Mouse (Mus musculus): Measurements from ENCODE around the gene Pycr2.

The Pycr2 gene

DNA sequence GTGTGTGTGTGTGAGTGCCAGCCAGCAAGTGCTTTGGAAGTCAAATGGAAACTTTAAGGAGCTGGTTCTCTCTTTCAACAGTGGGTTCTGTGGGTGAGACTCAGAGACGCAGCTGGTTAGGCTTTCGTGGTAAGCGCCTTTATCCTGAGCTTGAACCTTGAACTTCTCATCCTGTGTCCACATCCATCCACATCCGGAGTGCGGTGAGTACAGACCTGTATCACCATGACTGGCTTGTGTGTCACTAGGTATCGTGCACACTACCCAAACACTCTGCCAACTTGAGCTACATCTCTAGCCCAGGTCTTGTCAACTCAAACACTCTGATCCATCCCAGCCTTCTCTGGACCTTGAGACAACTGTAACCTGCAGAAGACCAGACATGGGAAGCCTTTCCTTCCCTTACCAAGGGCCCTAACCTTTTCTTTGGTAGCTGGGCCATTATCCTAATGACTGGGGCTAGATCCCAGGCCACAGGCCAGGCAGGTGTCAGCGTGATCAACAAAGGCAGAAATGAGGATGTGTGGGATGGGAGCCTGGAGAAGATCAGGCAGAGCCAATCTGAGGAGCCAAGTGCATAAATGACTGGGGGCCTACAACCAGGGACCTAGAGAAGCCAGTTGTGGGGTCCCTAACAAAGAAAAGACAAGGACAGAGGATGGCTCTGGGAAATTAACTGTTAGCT is 36.8 kb downstream of the Pycr2 start:
- DNase-seq (ENCODE audit: low read depth, low spot score), result no peak

DNA sequence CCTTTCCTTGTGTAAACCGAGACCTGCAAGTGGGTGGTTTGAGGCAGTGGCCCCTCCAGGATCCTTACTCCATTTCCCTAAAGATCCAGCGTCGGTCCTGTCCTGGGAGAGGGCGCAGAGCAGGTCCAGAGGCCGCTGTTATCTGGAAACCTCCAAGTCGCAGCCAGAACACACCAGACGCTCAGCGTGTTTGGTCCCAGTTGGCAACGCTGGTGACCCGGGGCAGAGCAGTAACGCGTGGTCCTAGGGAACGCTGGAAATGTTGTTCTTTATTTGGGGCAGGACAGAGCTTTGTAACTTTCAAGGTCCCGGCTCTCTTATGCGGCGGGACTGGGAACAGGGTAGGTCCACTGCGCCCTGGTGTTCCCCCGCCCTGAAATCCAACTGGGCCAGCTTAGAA is 37.6 kb downstream of the Pycr2 start:
- DNase-seq (ENCODE audit: low read depth, low spot score), result no peak

DNA sequence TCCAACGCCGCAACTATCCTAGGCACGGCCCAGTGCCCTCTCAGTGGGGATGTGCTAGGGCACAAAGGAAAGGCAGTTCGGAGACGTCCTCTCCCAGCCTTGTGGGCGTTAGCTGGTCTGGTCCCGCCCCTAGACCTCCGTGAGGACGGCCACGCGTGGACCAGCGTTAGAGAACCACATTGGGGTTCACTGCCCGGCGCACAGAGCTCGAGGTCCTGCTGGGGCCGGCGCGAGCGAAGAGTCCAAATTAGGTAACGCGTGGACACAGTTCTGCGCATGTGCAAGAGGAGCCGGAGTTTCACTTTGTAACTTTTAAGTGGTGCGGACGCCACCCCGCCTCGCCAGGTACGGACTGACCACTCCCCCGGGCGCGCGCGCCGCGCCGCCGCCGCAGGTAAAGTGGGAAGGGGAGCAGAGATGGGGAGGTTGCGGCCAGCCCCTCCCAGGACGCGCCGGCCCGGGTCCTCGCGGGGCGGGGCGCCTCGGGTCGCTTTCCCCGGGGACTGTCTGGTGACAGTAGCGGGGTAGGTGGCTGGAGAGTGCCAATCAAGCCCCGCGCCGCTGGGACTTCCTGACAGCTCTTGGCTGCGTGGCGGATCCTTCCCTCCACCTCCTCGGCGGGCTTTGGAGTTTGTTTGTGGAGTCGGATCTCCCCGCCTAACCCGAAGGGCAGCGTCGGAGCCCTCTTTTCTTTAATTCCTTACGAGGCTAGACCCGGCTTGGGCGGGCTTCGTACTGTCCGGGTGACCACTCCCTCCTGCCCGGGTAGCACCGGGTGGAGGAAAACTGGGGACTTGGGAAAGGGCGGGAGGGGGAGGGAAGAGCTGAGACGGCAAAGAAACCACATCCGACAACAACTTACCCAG is 38.3 kb downstream of the Pycr2 start, which contains the start of gene Tmem63a:
Tmem63a (plus strand) TSS at position 179 of the 866 bp plus-strand sequence.
- DNase-seq (ENCODE audit: low read depth, low spot score), result peak; percentile 68

DNA sequence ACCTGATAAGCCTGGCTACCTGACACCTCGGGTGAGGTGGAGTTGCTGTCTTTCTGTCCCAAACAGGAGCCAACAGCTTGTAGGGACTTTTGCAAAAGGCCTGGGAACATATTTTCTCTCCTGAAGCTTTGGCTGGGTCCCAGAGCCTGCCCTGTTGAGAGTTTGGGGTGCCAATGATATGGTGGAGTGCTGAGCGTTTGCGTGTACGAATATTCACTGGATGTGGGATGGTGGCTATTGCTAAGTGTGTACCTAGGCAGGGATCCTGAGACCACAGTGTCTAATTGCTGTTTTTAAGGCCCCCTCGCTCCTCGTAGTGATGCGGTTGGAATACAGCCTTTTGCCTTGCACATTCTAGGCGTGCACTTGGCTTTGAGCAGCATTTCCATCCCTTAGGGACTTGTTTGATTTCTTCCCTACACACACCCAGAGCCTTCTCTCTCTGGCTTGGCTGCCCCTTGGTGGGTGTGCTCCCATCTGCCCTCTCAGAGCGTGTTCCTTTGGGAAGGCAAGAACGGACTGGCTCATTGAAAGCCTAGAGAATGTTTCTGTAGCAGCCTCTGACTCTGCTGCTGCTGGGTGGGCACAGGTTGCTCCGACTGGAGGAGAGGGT is 39.0 kb downstream of the Pycr2 start:
- DNase-seq (ENCODE audit: low read depth, low spot score), result no peak

DNA sequence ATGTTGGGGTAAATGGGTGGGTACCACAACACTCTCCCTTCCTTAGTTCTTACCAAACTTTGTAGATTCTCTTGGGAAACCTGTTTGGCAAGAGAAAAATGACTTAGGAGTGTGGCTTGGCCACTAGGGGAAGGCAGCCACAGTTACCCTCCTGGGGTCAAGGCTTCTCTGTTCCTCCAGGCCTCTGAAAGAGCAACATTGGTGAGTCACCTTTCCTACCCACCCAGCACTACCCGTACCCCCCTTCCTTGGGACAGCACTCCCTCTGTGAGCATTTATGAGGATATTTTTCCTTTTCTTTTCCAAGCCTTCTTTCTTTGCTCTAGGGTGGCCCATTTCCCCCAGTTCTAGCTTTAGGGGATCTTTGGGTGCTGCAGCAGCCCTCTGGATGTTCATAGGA is 39.8 kb downstream of the Pycr2 start:
- DNase-seq (ENCODE audit: low read depth, low spot score), result no peak

DNA sequence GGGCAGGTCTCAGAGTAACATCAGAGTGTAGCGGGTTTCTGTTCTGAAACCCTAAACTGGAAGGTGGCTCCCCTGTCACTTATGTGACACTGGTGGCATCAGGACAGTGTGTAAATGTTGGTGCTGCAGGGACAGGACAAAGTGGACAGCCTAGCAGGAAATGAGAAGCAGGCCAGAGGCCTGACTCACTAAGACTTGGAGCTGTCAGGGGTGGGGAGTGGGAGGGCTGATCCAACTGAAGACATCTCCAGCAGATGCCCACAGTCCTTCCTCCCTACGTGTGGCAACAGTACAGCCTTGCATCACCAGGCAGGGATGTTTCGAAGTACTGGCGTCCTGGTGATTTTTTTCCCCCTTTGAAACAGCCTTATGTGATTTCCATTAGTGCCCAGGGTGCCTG is 40.5 kb downstream of the Pycr2 start:
- DNase-seq (ENCODE audit: low read depth, low spot score), result no peak

DNA sequence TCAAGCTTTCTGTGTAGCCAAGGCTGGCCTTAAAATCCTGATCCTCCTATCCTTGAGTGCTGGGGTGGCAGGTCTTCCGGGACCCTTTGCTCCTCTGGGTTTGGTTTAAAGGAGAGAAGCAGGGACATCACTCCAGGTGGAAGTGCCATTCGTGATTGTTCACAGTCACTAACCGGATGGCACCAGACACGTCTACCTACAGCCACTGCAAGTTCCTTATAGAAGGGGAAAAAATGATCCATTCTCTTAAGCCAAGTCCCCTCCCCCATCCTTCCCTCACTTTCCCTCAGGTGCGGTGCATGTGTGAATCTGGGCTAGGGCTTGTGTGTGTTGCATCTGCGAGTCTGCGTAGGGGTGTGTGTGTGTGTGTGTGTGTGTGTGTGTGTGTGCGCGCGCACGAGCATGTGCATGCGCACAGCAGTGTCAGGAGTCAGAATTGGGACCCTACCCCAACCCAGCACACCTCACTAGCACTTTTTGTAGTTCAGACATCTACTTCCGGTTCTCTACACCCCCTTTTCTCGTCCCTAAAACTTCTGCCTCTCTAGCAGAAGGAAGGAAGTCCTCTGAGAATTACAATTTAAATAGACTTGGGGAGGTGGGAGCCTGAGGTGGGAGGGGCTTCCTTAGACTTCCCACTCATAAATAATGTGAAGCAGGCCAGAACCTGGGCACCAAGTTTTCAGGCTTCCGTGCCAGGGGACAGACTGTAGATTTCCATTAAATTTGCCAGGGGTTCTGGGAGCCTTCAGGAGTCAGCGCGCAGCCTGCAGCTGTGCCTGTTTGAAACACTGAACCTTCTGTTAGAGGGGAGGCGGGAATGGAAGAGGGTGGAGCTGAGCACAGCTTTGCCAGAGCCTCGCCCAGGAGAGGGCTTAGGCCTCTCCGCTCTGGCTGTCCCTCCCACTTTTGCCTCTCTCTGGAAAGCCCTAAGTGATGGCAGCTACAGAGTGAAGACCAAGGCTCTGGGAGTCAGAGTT is 41.2 kb downstream of the Pycr2 start:
- peak; percentile 81 for DNase-seq (ENCODE audit: low read depth, low spot score)

DNA sequence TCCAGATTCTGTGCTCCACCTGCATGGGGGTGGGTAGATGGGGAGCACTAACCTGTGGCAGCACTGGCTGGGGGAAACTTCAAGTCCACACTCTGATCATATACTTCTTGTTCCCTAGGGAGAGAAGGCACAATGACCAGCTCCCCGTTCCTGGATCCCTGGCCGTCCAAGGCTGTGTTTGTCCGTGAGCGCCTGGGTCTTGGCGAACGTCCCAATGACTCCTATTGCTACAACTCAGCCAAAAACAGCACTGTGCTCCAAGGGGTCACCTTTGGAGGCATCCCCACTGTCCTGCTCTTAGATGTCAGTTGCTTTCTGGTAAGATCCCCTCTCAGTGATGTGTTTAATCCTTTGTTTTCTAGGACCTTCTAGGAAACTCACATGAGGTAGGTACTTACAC is 42.4 kb downstream of the Pycr2 start:
- DNase-seq (ENCODE audit: low read depth, low spot score), result no peak

DNA sequence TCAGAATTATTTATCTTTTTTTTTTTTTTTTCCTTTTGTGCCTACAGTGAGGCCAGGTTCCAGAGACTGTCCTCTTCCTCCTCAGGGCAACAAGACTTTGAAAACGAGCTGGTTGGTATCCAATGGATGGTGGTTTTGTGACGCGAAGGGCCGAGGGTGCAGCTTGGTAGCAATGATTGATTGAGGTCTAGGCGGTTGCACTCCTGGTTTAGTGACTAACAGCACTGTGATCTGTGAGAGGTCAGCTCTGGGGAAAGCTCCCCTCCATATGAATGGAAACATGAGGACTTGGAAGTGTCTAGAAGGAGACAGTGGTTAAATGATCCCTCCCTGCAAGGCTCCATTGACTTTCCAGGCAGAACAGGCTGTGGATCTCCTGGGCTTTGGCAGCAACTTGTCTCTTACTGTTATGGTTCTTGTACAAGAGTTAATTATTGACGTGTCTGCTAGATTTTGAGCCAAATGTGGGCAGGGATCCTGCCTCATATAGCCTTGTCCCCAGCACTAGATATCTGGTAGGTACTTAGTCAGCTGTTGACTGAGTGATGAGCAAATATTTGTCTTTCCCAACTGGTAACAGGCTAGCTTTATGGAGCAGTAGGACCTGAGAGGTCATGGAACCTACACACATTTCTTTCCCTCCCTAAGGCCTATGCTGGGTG is 48.1 kb downstream of the Pycr2 start:
- no peak for DNase-seq (ENCODE audit: low read depth, low spot score)

DNA sequence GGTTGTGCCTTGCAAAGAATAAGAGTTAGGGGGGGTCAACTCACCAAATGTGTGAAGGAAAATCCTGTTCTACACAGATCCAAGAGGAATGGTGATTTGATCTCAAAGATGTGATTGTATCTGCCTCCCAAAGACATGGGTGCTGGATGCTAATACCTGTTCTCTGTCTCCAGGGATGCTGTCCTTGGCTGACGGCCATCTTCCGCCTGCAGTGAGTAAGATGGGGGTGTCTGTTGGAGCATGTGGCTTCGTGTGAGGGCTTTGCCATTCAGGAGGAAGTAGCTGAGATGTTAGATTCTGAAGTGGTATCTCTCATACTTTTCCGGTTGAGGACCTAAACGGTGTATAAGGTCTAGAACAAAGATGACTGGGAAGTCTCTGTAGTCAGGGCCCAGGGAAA is 48.7 kb downstream of the Pycr2 start:
- DNase-seq (ENCODE audit: low read depth, low spot score), result no peak

DNA sequence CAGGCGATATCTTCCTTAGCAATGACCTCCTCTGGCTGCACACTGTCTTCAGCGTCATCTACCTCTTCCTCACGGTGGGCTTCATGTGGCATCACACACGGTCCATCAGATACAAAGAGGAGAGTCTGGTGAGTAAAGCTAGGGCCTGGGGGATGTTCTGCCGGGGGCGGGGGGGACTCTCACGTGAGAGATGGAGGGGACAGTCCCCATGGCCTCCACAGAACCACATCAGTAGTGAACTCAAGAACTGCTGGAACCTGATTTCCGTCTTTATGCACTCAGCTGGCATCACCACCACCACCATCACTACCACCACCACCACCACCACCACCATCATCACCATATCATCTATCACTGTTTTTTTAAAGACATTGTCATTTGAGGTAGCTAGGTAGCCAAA is 52.3 kb downstream of the Pycr2 start:
- DNase-seq (ENCODE audit: low read depth, low spot score), result no peak

DNA sequence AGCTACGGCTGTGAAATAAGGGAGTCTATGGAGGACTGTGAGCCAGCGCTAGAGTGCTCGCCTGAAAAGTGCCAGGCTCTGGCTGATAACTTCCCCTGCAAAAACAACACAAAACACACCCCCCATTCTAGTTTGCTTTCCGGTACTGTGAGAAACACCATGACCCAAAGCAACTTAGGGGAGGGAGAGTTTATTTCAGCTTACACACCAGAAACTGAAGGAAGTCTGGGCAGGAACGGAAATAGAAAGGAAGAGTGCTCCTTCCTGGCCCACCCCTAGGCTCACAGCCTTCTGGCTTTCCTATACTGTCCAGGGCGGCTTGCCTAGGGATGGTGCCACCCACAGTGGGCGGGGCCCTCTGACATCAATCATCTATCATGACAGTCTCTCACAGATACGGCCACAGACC is 52.9 kb downstream of the Pycr2 start:
- DNase-seq (ENCODE audit: low read depth, low spot score), result no peak
